Mouse (Mus musculus) C2C12 (cell line): Measurements from ENCODE around the gene Serpina1e. TPM values are rescaled to one million over a fixed set of nuclear protein-coding genes. Genes with fewer than 3 reads are reported as not detected.
"Not testable (repeated sequence)": the region's sequence is repeated elsewhere in the genome, so short reads cannot be mapped to it uniquely, and the experiment has no call there.

Experiments used
- H3K27me3 ChIP-seq: one replicate; pipeline ENCODE4 v1.6.1; 2011; ENCODE audit not compliant: control insufficient read depth, insufficient read depth, insufficient read length
- H3K36me3 ChIP-seq: one replicate; pipeline ENCODE4 v1.6.1; 2011; ENCODE audit not compliant: control insufficient read depth, insufficient read depth
- H3K4me3 ChIP-seq: one replicate; pipeline ENCODE4 v1.5.1; 2011; ENCODE audit warnings: mild to moderate bottlenecking, control low read depth; ENCODE audit not compliant: poor library complexity, insufficient read depth, severe bottlenecking
- H3K79me2 ChIP-seq: one replicate; pipeline ENCODE4 v1.6.1; 2011; ENCODE audit not compliant: control insufficient read depth, insufficient read depth
- H3K79me3 ChIP-seq: one replicate; pipeline ENCODE4 v1.6.1; 2011; ENCODE audit warnings: low read depth, control low read depth
- H3ac ChIP-seq: one replicate; pipeline ENCODE3; 2011; ENCODE audit warnings: low read depth; ENCODE audit not compliant: control insufficient read depth, insufficient read length
- CEBPB ChIP-seq: IDR thresholded peaks from one replicate; pipeline ENCODE4 v1.6.1; 2011; ENCODE audit warnings: low read depth, mild to moderate bottlenecking, control low read depth, moderate library complexity
- CTCF ChIP-seq: IDR thresholded peaks from one replicate; pipeline ENCODE4 v1.5.1; 2011; ENCODE audit not compliant: control insufficient read depth, insufficient read depth, insufficient read length
- FOSL1 ChIP-seq: IDR thresholded peaks from one replicate; pipeline ENCODE4 v1.8.0; 2011; ENCODE audit warnings: mild to moderate bottlenecking, low read length; ENCODE audit not compliant: poor library complexity, insufficient read depth, severe bottlenecking
- MAX ChIP-seq: IDR thresholded peaks from one replicate; pipeline ENCODE4 v1.6.1; 2011; ENCODE audit warnings: mild to moderate bottlenecking, control low read depth
- MYOD1 ChIP-seq: IDR thresholded peaks from one replicate; pipeline ENCODE4 v1.6.1; 2011; ENCODE audit warnings: low read depth; ENCODE audit not compliant: control insufficient read depth, insufficient read length
- MYOG ChIP-seq: IDR thresholded peaks from one replicate; pipeline ENCODE4 v1.6.1; 2011; ENCODE audit not compliant: control insufficient read depth, insufficient read length; ENCODE audit errors: extremely low read depth
- USF1 ChIP-seq: IDR thresholded peaks from one replicate; pipeline ENCODE4 v1.6.1; 2011; ENCODE audit warnings: low read depth, mild to moderate bottlenecking, control low read depth, moderate library complexity
- polyA plus RNA-seq: library from polyadenylated mRNA; unstranded; fragments of >200 nt; fragmentation: generic; extraction: Trizol; gene quantifications from one replicate; pipeline ENCODE4 v1.2.1, GENCODE M21; 2012; ENCODE audit warnings: missing spikeins

Serpina1e gene
- polyA plus RNA-seq, 1 experiment = not detected

GRCm38 (mm10) chr12:103969577-103970116 lies 10.9 kb upstream of the Serpina1e start:
- no peaks in the 10 kb centered on the region for H3K27me3 ChIP-seq
- no peaks in the 10 kb centered on the region for H3K36me3 ChIP-seq
- H3K79me3 ChIP-seq = no peaks in the 10 kb centered on the region
- no peak for TF ChIP-seq FOSL1
- no peak for TF ChIP-seq MAX
- TF ChIP-seq CTCF = no peak
- TF ChIP-seq MYOD1 = no peak
- no peak for TF ChIP-seq MYOG
- H3ac ChIP-seq = no peak overlapping the region
- H3K4me3 ChIP-seq = no peak overlapping the region
- H3K79me2 ChIP-seq = no peaks in the 10 kb centered on the region

- TF ChIP-seq MYOD1 (no peak), FOSL1 (no peak), CTCF (no peak), MYOG (no peak), USF1 (no peak), CEBPB (no peak), MAX (no peak)
- H3ac ChIP-seq = no peak overlapping the region
- H3K27me3 ChIP-seq = no peaks in the 10 kb centered on the region
- H3K79me2 ChIP-seq = no peaks in the 10 kb centered on the region
- H3K4me3 ChIP-seq = no peak overlapping the region
- H3K79me3 ChIP-seq = no peaks in the 10 kb centered on the region
- H3K36me3 ChIP-seq = no peaks in the 10 kb centered on the region
These were observed 8.0 kb upstream of the Serpina1e start for GRCm38 (mm10) chr12:103966761-103967160.

- Histone ChIP-seq H3ac (no peak overlapping the region), H3K79me2 (no peaks in the 10 kb centered on the region), H3K4me3 (no peak overlapping the region), H3K79me3 (no peaks in the 10 kb centered on the region), H3K27me3 (no peaks in the 10 kb centered on the region), H3K36me3 (no peaks in the 10 kb centered on the region)
- no peak for TF ChIP-seq MAX
- no peak for TF ChIP-seq MYOD1
- TF ChIP-seq USF1 = no peak
- TF ChIP-seq CEBPB = no peak
- no peak for TF ChIP-seq MYOG
- TF ChIP-seq FOSL1 = no peak
- no peak for TF ChIP-seq CTCF
These were observed 4.5 kb upstream of the Serpina1e start for GRCm38 (mm10) chr12:103963288-103963687.

GRCm38 (mm10) chr12:103962860-103963259 lies 4.1 kb upstream of the Serpina1e start:
- TF ChIP-seq FOSL1 (peak; percentile 48), MYOD1 (no peak)
- Histone ChIP-seq H3K4me3 (no peak overlapping the region), H3K79me2 (no peaks in the 10 kb centered on the region), H3K79me3 (no peaks in the 10 kb centered on the region), H3ac (no peak overlapping the region), H3K27me3 (no peaks in the 10 kb centered on the region), H3K36me3 (no peaks in the 10 kb centered on the region)

- Histone ChIP-seq H3K79me3 (no peaks in the 10 kb centered on the region), H3K27me3 (no peaks in the 10 kb centered on the region), H3ac (no peak overlapping the region), H3K4me3 (no peak overlapping the region), H3K36me3 (no peaks in the 10 kb centered on the region), H3K79me2 (no peaks in the 10 kb centered on the region)
- TF ChIP-seq MYOD1 (no peak), CEBPB (no peak), CTCF (no peak), USF1 (no peak)
These were observed 3.6 kb upstream of the Serpina1e start for GRCm38 (mm10) chr12:103962337-103962736.

GRCm38 (mm10) chr12:103961716-103962115 lies 2.9 kb upstream of the Serpina1e start:
- Histone ChIP-seq H3K36me3 (no peaks in the 10 kb centered on the region), H3K79me2 (no peaks in the 10 kb centered on the region), H3K4me3 (no peak overlapping the region), H3K79me3 (no peaks in the 10 kb centered on the region), H3ac (no peak overlapping the region), H3K27me3 (no peaks in the 10 kb centered on the region)
- TF ChIP-seq CEBPB = no peak

GRCm38 (mm10) chr12:103956555-103956954 lies 2.2 kb downstream of the Serpina1e start:
- not testable (repeated sequence) for H3ac ChIP-seq, H3K4me3 ChIP-seq

GRCm38 (mm10) chr12:103952972-103953371 lies 5.8 kb downstream of the Serpina1e start:
- H3ac ChIP-seq, H3K79me3 ChIP-seq, H3K79me2 ChIP-seq, H3K4me3 ChIP-seq, H3K36me3 ChIP-seq, H3K27me3 ChIP-seq: not testable (repeated sequence)

More at GRCm38 (mm10) chr12:103956555-103956954, 2.2 kb downstream of the Serpina1e start:
- not testable (repeated sequence) for H3K27me3 ChIP-seq, H3K79me3 ChIP-seq, H3K36me3 ChIP-seq, H3K79me2 ChIP-seq
